Mouse (Mus musculus) stomach, postnatal 0 days (tissue): Measurements from ENCODE around the gene Elmo2.
A peak's percentile ranks its signal among the peaks of the same experiment; 100 is the strongest.

Experiments used
- CTCF ChIP-seq: IDR thresholded peaks from 2 replicates; pipeline ENCODE4 v1.5.1; 2016; ENCODE audit warnings: antibody characterized with exemption, low read depth, mild to moderate bottlenecking, moderate library complexity
- EP300 ChIP-seq: optimal IDR thresholded peaks from 2 replicates; pipeline ENCODE3; 2016; ENCODE audit warnings: antibody characterized with exemption

GRCm38 (mm10) chr2:165326304-165327190 is at the start of gene Elmo2:
- TF ChIP-seq EP300 (peak; percentile 61), CTCF (0 out of 2 replicates have a peak, but pooled peaks have one; percentile 6)
